Mouse (Mus musculus) hindbrain, embryonic 13.5 days (tissue): ENCODE data around the gene Lin37. TPM values are rescaled to one million over a fixed set of nuclear protein-coding genes. Genes with fewer than 3 reads are reported as not detected.

Experiments
- ATAC-seq: fragments of 200-750 bp; cut with Nextera tagmentation; 2 replicates; pipeline ENCODE4 v1.8.0; 2017; ENCODE audit warnings: moderate TSS enrichment; ENCODE audit not compliant: low FRiP score
- H3K27ac ChIP-seq: fragments of 300-500 bp; sonication (generic); 2 replicates; pipeline ENCODE4 v1.5.1; 2015; ENCODE audit warnings: inconsistent platforms, mild to moderate bottlenecking, moderate library complexity
- H3K27me3 ChIP-seq: fragments of 300-500 bp; sonication (generic); 2 replicates; pipeline ENCODE4 v1.6.1; 2015; ENCODE audit warnings: mild to moderate bottlenecking, inconsistent platforms
- H3K36me3 ChIP-seq: fragments of 300-500 bp; sonication (generic); 2 replicates; pipeline ENCODE4 v1.6.1; 2015; ENCODE audit warnings: mild to moderate bottlenecking, inconsistent platforms
- H3K4me1 ChIP-seq: fragments of 300-500 bp; sonication (generic); replicated peaks from 2 replicates; pipeline ENCODE4 v1.6.1; 2015; ENCODE audit warnings: inconsistent platforms
- H3K4me2 ChIP-seq: fragments of 300-500 bp; sonication (generic); 2 replicates; pipeline ENCODE4 v1.6.1; 2015; ENCODE audit warnings: inconsistent platforms, mild to moderate bottlenecking, moderate library complexity
- H3K4me3 ChIP-seq: fragments of 300-500 bp; sonication (generic); 2 replicates; pipeline ENCODE4 v1.5.1; 2015; ENCODE audit warnings: mild to moderate bottlenecking, inconsistent platforms
- H3K9ac ChIP-seq: fragments of 300-500 bp; sonication (generic); 2 replicates; pipeline ENCODE4 v1.6.1; 2015; ENCODE audit warnings: mild to moderate bottlenecking, inconsistent platforms
- H3K9me3 ChIP-seq: fragments of 300-500 bp; sonication (generic); 2 replicates; pipeline ENCODE4 v1.6.1; 2016; ENCODE audit warnings: inconsistent platforms
- WGBS: fragments of 180-500 bp; shearing (Covaris S2); methylation state at CpG from one replicate; pipeline ENCODE4 v1.1.7; 2015; 5-methylcytosine and 5-hydroxymethylcytosine counted together
- polyA plus RNA-seq: library from polyadenylated mRNA; unstranded; fragments of >200 nt; fragmentation: Nextera tagmentation; extraction: Ambion mirVana; gene quantifications from 2 replicates; pipeline ENCODE4 v1.2.1, GENCODE M21; 2015

The Lin37 gene
- 51.7 and 57.9 TPM in 2 replicates for polyA plus RNA-seq

DNA sequence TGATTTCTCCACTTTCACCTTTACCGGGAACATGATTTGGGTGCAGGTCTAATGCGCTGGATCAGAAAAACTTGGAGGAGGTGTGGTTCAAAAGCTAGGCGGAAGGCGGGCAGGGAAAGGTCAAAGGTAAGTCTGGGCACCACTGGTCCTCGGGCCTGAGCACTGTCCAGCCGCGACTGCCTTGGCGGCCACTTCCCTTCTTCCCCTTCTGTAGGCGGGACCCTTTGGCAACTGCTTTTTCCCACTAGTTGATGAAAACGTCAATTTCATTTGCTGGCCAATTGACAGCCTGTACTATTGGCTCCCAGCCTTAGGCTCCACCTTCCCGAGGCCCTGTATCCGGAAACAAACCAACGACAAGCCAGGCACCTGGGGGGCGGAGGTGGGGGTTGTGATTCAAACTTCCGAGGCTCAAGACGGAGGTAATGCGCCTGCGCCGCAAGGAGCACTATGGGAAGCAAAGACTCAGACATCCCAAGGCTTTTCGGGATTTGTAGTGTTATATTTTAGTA lies at the start of gene Lin37:
Gene Lin37 (minus strand): TSS at position 396 of the 512 bp plus-strand sequence.
- H3K9ac ChIP-seq, result peak within 1 kb of the TSS; percentile 88
- H3K4me1 ChIP-seq, result peaks cover 41% of the 10 kb centered on the region
- peak within 1 kb of the TSS; percentile 41 for H3K27ac ChIP-seq
- peak; percentile 86 for ATAC-seq
- H3K4me2 ChIP-seq, result peak within 1 kb of the TSS; percentile 91
- peaks cover 33% of the 10 kb centered on the region for H3K36me3 ChIP-seq
- no peaks in the 10 kb centered on the region for H3K9me3 ChIP-seq
- peak within 1 kb of the TSS; percentile 61 for H3K4me3 ChIP-seq
- peaks cover 1% of the 10 kb centered on the region; the same call in 1 of the 2 replicates for H3K27me3 ChIP-seq
- WGBS, result under 1% methylated on average over 20 of the region's 20 CpGs

DNA sequence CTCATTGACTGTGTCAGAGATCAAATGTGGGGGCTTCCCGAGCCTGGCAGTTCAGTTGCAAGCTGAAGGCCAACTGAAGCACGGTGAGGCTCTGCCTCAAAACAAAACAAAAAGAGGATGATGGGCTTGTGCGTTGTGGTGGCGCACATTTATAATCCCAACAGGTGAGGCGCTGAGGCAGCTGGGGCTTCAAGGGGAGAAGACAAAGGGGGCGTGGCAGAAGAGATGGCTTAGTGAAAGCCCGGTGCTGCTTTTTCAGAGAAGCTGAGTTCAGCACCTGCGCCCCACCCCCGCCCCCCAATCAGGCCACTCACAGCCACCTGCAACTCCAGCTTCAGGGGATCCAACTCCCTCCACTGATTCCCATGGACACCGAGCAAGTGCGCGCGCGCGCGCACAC lies 48.8 kb upstream of the Lin37 start:
- ATAC-seq, result no peak
- Histone ChIP-seq H3K4me3 (no peak overlapping the region), H3K27ac (no peak overlapping the region), H3K9me3 (no peaks in the 10 kb centered on the region), H3K27me3 (no peaks in the 10 kb centered on the region), H3K4me1 (no peaks in the 10 kb centered on the region), H3K4me2 (no peak overlapping the region), H3K9ac (no peak overlapping the region), H3K36me3 (no peaks in the 10 kb centered on the region)
- 54% methylated on average over 16 of the region's 16 CpGs for WGBS

DNA sequence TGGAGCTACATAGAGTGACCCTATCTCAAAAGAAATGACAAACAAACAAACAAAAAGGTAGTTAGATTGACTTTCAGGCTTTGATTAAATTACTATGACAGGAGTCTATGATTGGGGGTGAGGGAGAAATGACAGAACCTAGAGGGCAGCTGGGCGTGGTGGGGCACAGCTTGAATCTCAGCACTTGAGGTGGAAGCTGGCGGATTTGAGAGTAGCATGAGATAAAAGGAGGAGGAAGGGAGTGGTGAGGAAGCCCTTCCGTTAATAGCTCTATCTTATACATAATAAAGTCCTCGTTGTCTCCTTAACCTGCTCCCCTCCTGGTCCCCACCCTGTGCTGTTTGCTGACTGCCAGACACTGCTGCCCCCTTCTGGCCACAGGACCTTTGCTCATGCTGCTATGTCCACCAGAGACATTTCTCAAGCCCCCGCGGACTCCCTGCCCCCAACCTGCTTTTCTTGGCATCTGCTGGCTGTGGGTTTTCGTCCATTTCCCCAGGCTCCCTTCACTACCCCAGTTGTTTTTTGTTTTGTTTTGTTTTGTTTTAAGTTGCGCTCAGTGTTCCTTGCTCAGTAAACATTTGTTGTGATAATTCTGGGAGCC lies 48.2 kb upstream of the Lin37 start:
- WGBS, result 32% methylated on average over 8 of the region's 8 CpGs
- Histone ChIP-seq H3K4me1 (no peaks in the 10 kb centered on the region), H3K27ac (no peak overlapping the region), H3K36me3 (no peaks in the 10 kb centered on the region), H3K9ac (no peak overlapping the region), H3K4me2 (no peak overlapping the region), H3K9me3 (no peaks in the 10 kb centered on the region), H3K27me3 (no peaks in the 10 kb centered on the region), H3K4me3 (no peak overlapping the region)
- no peak for ATAC-seq

DNA sequence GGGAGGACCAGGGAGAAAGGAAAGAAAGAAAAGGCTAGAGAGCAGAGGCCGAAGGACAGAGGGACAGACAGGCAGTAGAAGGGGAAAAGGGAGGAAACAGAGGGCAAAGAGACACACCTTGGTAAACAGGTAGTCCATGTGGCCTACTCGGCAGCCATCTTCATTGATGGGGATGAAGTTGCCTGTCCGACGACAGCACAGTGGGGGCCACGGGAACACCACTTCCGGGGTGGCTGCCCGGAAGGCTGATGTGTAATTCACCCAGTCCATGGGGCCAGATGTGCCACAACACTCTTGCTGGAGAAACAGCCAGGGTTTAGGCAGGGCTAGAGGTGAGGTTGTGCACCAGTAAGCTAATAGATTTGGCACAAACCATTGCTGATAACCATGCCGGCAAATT lies 45.3 kb upstream of the Lin37 start:
- no peaks in the 10 kb centered on the region for H3K36me3 ChIP-seq
- ATAC-seq, result no peak
- no peaks in the 10 kb centered on the region for H3K9me3 ChIP-seq
- WGBS, result 88% methylated on average over 8 of the region's 8 CpGs
- peaks cover 9% of the 10 kb centered on the region; the same call in 1 of the 2 replicates for H3K4me1 ChIP-seq
- no peaks in the 10 kb centered on the region for H3K27me3 ChIP-seq
- H3K9ac ChIP-seq, result peak overlapping the region; percentile 24; the same call in 1 of the 2 replicates
- H3K27ac ChIP-seq, result no peak overlapping the region
- no peak overlapping the region for H3K4me3 ChIP-seq
- H3K4me2 ChIP-seq, result no peak overlapping the region

DNA sequence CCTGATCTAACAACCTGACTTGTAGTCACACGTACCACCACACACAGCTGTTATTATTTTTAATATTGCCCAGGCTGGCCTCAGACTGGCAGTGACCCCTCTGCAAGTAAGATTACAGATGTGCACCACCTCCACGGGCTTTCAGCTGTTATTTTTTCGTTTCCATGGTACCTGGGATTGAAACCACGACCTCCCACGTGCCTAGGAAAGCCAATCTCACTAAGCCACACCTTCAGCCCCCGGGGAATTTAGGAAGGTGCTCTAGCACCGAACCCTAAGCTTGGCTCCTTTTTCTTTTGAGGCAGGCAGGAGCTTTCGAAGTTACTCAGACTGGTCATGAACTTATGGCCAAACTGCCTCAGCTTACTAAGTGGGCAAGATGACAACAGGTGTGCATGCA lies 44.8 kb upstream of the Lin37 start:
- Histone ChIP-seq H3K27me3 (no peaks in the 10 kb centered on the region), H3K4me2 (no peak overlapping the region), H3K27ac (no peak overlapping the region), H3K4me1 (peaks cover 14% of the 10 kb centered on the region), H3K9me3 (no peaks in the 10 kb centered on the region), H3K9ac (peak overlapping the region; percentile 29; the same call in 1 of the 2 replicates), H3K4me3 (no peak overlapping the region), H3K36me3 (no peaks in the 10 kb centered on the region)
- ATAC-seq, result no peak
- WGBS, result 65% methylated on average over 8 of the region's 8 CpGs

DNA sequence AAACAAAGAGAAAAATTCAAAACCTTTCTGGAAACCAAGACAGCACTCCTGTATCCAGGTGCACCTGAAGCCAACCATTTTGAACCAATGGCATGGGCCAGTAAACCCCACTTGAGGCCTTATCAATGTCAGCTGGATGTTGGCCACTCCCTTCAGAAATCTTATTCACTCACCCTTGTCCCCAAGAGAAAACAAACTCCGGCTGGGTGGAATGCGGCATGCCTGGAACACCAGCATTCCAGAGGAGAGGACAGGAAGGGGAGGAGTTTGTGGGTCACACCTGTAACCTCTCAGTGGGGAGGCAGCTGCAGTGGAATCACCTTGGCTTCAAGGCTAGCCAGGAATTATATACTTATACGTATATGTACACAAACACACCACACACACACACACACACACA lies 42.9 kb upstream of the Lin37 start:
- H3K4me2 ChIP-seq, result no peak overlapping the region
- H3K27me3 ChIP-seq, result no peaks in the 10 kb centered on the region
- H3K4me1 ChIP-seq, result peaks cover 14% of the 10 kb centered on the region
- no peak overlapping the region for H3K27ac ChIP-seq
- no peaks in the 10 kb centered on the region for H3K36me3 ChIP-seq
- H3K9me3 ChIP-seq, result no peaks in the 10 kb centered on the region
- WGBS, result 58% methylated on average over 3 of the region's 3 CpGs
- no peak for ATAC-seq
- H3K9ac ChIP-seq, result no peak overlapping the region
- H3K4me3 ChIP-seq, result no peak overlapping the region

DNA sequence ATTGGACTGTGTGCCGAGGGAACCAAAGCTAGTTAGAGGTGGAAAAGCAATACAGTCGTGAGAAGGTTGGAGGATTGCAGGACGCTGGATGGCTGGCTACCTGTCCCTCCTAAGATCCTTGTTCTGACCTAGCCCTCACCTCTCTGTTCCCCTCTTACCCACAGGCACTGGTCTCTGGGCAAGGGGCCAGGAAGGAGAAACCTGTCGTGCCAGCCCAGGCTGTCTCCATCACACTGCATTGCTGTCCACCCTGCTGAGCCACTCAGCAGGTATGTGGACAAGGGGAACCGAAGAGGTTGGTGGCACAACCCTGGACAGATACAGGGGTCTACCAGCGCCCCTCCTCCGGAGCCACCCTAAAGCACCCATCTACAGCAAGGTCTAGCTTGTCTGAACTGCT lies 41.0 kb upstream of the Lin37 start:
- Histone ChIP-seq H3K36me3 (no peaks in the 10 kb centered on the region), H3K4me2 (peak overlapping the region; percentile 40; the same call in 1 of the 2 replicates), H3K9me3 (no peaks in the 10 kb centered on the region), H3K27ac (peak overlapping the region; percentile 40), H3K4me1 (peaks cover 14% of the 10 kb centered on the region), H3K4me3 (no peak overlapping the region), H3K9ac (no peak overlapping the region), H3K27me3 (no peaks in the 10 kb centered on the region)
- WGBS, result 70% methylated on average over 7 of the region's 7 CpGs
- ATAC-seq, result no peak

DNA sequence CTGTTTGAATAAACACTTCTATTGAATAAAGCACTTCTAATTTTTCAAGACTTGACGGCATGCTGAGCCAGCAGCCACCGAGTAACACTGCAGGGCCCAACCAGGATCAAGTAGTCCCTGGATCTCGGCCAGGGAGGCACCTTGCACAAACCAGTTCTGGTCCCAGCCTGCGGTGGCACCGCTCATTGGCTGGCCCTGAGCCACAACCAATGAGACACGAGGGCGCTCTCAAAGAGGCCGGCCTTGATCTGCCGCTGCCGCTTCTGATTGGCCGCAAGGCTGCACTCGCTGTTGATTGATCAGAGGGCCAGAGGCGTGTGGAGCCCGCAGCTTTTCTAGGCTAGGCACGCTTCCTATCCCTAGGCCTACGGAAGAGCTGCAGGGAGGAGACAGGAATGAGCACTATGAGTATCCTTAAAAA lies 40.3 kb upstream of the Lin37 start:
- Histone ChIP-seq H3K4me2 (peak overlapping the region; percentile 40), H3K4me3 (peak overlapping the region; percentile 16; the same call in 1 of the 2 replicates), H3K36me3 (no peaks in the 10 kb centered on the region), H3K9ac (no peak overlapping the region), H3K4me1 (peaks cover 14% of the 10 kb centered on the region), H3K9me3 (no peaks in the 10 kb centered on the region), H3K27me3 (no peaks in the 10 kb centered on the region), H3K27ac (peak overlapping the region; percentile 73)
- under 1% methylated on average over 16 of the region's 16 CpGs for WGBS
- peak; percentile 99 for ATAC-seq

DNA sequence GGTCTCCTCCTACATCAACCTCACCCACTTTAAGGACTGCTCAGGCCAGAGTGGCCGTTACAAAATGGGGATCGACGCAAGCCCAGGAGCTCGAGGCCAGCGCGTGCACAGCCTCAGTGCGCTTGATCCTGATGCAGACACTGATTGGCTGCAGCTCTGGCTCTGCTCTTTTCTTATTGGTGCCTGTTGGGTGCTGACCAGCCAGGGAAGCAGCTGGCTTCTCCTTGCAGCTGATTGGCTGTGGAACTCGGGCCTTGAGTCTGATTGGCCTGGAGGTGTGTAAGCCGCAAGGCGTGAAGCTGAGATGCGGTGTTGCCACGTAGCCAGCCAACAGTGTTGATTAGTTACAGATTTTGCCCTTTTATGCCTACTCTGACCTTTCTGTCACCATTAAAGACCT lies 39.1 kb upstream of the Lin37 start, which contains the start of gene Zbtb32:
Gene Zbtb32 (minus strand): TSS at position 124 of the 400 bp plus-strand sequence.
- H3K9ac ChIP-seq, result no peak within 1 kb of the TSS
- H3K27ac ChIP-seq, result peak within 1 kb of the TSS; percentile 73
- no peaks in the 10 kb centered on the region for H3K36me3 ChIP-seq
- no peak for ATAC-seq
- H3K4me1 ChIP-seq, result peaks cover 18% of the 10 kb centered on the region
- no peaks in the 10 kb centered on the region for H3K9me3 ChIP-seq
- peak within 1 kb of the TSS; percentile 16; the same call in 1 of the 2 replicates for H3K4me3 ChIP-seq
- no peaks in the 10 kb centered on the region for H3K27me3 ChIP-seq
- peak within 1 kb of the TSS; percentile 40 for H3K4me2 ChIP-seq
- WGBS, result 95% methylated on average over 12 of the region's 12 CpGs

DNA sequence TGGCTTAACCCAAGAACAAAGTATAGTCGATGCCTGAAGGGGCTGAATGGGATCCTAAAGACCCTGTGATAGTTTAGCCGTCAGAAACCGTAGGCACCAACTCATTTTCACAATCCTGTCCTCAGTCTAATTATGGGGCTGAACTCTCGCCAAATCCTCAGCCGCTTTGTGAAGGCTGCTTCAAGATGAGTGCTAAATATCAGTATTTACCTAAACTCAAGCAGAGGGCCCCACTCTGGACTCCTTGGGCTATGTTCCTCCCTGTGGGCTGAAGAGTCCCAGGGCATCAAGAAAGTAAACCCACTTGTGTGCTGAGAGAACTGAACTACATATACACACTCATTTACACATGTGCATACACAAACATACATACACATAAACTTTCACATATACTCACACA lies 37.2 kb upstream of the Lin37 start:
- ATAC-seq, result no peak

DNA sequence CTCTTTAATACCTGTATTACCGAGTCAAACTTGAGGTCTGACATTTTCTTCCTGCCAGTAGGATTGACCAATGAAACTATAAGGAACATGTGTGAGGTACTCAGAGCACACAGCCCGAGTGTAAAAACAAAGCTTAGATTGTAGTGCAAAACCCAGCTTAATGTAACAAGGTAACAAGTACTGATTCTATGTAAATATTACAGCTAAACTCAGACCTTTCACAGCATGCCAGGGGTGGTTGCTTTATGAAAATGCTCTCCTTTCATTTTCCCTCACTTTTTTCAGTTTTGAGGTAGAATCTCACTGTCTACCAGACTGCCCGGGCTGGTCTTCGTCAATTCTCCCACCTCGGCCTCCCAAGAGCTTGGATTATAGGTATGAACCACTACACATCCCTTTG lies 36.5 kb upstream of the Lin37 start:
- H3K4me2 ChIP-seq, result no peak overlapping the region
- H3K4me1 ChIP-seq, result peaks cover 19% of the 10 kb centered on the region
- 90% methylated on average over 5 of the region's 5 CpGs for WGBS
- ATAC-seq, result no peak
- no peaks in the 10 kb centered on the region for H3K36me3 ChIP-seq
- H3K27ac ChIP-seq, result no peak overlapping the region
- H3K9ac ChIP-seq, result no peak overlapping the region
- H3K4me3 ChIP-seq, result no peak overlapping the region
- no peaks in the 10 kb centered on the region; the same call in 1 of the 2 replicates for H3K27me3 ChIP-seq
- H3K9me3 ChIP-seq, result no peaks in the 10 kb centered on the region

More for the DNA sequence above, 37.2 kb upstream of the Lin37 start:
- Histone ChIP-seq H3K27me3 (no peaks in the 10 kb centered on the region; the same call in 1 of the 2 replicates), H3K27ac (no peak overlapping the region), H3K4me1 (peaks cover 19% of the 10 kb centered on the region), H3K4me2 (no peak overlapping the region), H3K9ac (no peak overlapping the region), H3K4me3 (no peak overlapping the region), H3K9me3 (no peaks in the 10 kb centered on the region), H3K36me3 (no peaks in the 10 kb centered on the region)
- WGBS, result 82% methylated on average over 5 of the region's 5 CpGs

DNA sequence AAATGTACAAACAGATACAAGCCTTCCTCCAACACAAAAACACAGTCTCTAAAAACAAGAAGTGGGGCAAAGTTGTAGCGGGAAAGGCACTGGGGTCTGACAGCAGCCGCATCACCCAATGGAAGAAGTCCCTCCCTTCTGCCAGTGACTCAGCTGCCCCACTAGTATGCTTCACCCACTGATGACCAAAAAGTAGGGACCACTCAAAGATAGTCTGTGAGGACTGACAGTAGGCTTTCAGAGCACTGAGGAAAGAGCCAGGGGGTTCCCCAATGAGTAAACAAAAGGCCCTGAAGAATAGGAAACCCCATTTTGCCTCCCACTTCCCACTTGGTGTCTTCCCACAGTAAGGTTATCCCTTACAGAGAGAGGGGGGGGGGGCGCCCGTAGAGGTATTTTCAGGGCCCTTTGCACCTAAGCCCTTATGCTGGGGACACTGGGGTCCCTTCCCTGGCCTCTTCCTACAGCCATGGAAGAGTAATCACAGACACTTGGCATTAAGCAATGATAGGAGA lies 34.9 kb upstream of the Lin37 start:
- Histone ChIP-seq H3K9me3 (no peaks in the 10 kb centered on the region), H3K36me3 (no peaks in the 10 kb centered on the region), H3K4me3 (no peak overlapping the region), H3K4me1 (peaks cover 15% of the 10 kb centered on the region), H3K27ac (no peak overlapping the region), H3K27me3 (no peaks in the 10 kb centered on the region; the same call in 1 of the 2 replicates), H3K4me2 (no peak overlapping the region), H3K9ac (no peak overlapping the region)
- ATAC-seq, result no peak
- WGBS, result 67% methylated on average over 4 of the region's 4 CpGs
